Mouse (Mus musculus): ENCODE data around the gene Ttc8.

- TF ChIP-seq CTCF (IDR thresholded peaks at IDR 0.05; ENCODE audit: extremely low read depth, insufficient read depth, insufficient read length, insufficient replicate concordance) (no peak), POLR2A (IDR thresholded peaks at IDR 0.05; ENCODE audit: low read depth, low read length) (no peak)
Measured at GRCm38 (mm10) chr12:98900881-98901801, 19.2 kb upstream of the Ttc8 start, which contains the start of gene Eml5.

Data from spleen, adult 2 months (tissue).